Mouse (Mus musculus): ENCODE measurements at regions not wholly inside any gene's neighbourhood (a gene's known extent, or its start where the extent isn't known, plus 50 kb on each side); places are given as distances from the start of the nearest gene placed in this dataset.

GRCm38 (mm10) chr12:70752266-70752910 lies 72.9 kb upstream of the Frmd6 start:
- peak; percentile 27 for DNase-seq (ENCODE audit: low read depth, low spot score)

GRCm38 (mm10) chr12:70752911-70753290 lies 72.4 kb upstream of the Frmd6 start:
- DNase-seq (ENCODE audit: low read depth, low spot score) = no peak

- DNase-seq (ENCODE audit: low read depth, low spot score) = no peak
These were observed 71.9 kb upstream of the Frmd6 start for GRCm38 (mm10) chr12:70753458-70753857.

GRCm38 (mm10) chr12:70758080-70758479 lies 67.2 kb upstream of the Frmd6 start:
- no peak for DNase-seq (ENCODE audit: low read depth, low spot score)

- DNase-seq (ENCODE audit: low read depth, low spot score) = no peak
These were observed 61.8 kb upstream of the Frmd6 start for GRCm38 (mm10) chr12:70763542-70763941.

GRCm38 (mm10) chr12:70766319-70766718 lies 59.0 kb upstream of the Frmd6 start:
- no peak for DNase-seq (ENCODE audit: low read depth, low spot score)

- no peak for DNase-seq (ENCODE audit: low read depth, low spot score)
These were observed 57.4 kb upstream of the Frmd6 start for GRCm38 (mm10) chr12:70767959-70768358.

GRCm38 (mm10) chr12:70768745-70769144 lies 56.6 kb upstream of the Frmd6 start:
- no peak for DNase-seq (ENCODE audit: low read depth, low spot score)

GRCm38 (mm10) chr12:70769538-70770176 lies 55.7 kb upstream of the Frmd6 start:
- no peak for DNase-seq (ENCODE audit: low read depth, low spot score)

GRCm38 (mm10) chr12:70774006-70774405 lies 51.3 kb upstream of the Frmd6 start:
- DNase-seq (ENCODE audit: low read depth, low spot score) = no peak

GRCm38 (mm10) chr12:70774816-70775591 lies 50.3 kb upstream of the Frmd6 start:
- peak; percentile 88 for DNase-seq (ENCODE audit: low read depth, low spot score)
